Mouse (Mus musculus) midbrain, embryonic 13.5 days (tissue): ENCODE results near the gene Slc16a11. TPM values are rescaled to one million over a fixed set of nuclear protein-coding genes. Genes with fewer than 3 reads are reported as not detected.

ENCODE experiments used
- ATAC-seq: fragments of 200-750 bp; cut with Nextera tagmentation; 2 replicates; pipeline ENCODE4 v1.8.0; 2017; ENCODE audit warnings: mild to moderate bottlenecking, moderate TSS enrichment, moderate library complexity
- H3K27ac ChIP-seq: fragments of 300-500 bp; sonication (generic); 2 replicates; pipeline ENCODE4 v1.5.1; 2015; ENCODE audit warnings: inconsistent platforms, mild to moderate bottlenecking, moderate library complexity
- H3K27me3 ChIP-seq: fragments of 300-500 bp; sonication (generic); 2 replicates; pipeline ENCODE4 v1.6.1; 2015; ENCODE audit warnings: mild to moderate bottlenecking, inconsistent platforms
- H3K36me3 ChIP-seq: fragments of 300-500 bp; sonication (generic); 2 replicates; pipeline ENCODE4 v1.6.1; 2015; ENCODE audit warnings: mild to moderate bottlenecking, inconsistent platforms
- H3K4me1 ChIP-seq: fragments of 300-500 bp; sonication (generic); replicated peaks from 2 replicates; pipeline ENCODE4 v1.6.1; 2015; ENCODE audit warnings: inconsistent platforms
- H3K4me2 ChIP-seq: fragments of 300-500 bp; sonication (generic); replicated peaks from 2 replicates; pipeline ENCODE4 v1.6.1; 2015; ENCODE audit warnings: moderate library complexity, mild to moderate bottlenecking, inconsistent platforms
- H3K4me3 ChIP-seq: fragments of 300-500 bp; sonication (generic); replicated peaks from 2 replicates; pipeline ENCODE4 v1.5.1; 2015; ENCODE audit warnings: mild to moderate bottlenecking, inconsistent platforms
- H3K9ac ChIP-seq: fragments of 300-500 bp; sonication (generic); replicated peaks from 2 replicates; pipeline ENCODE4 v1.6.1; 2015; ENCODE audit warnings: mild to moderate bottlenecking, inconsistent platforms
- H3K9me3 ChIP-seq: fragments of 300-500 bp; sonication (generic); 2 replicates; pipeline ENCODE4 v1.6.1; 2016; ENCODE audit warnings: mild to moderate bottlenecking, inconsistent platforms
- WGBS: fragments of 180-500 bp; shearing (Covaris S2); methylation state at CpG from one replicate; pipeline ENCODE4 v1.1.7; 2015; 5-methylcytosine and 5-hydroxymethylcytosine counted together
- polyA plus RNA-seq: library from polyadenylated mRNA; unstranded; fragments of >200 nt; fragmentation: Nextera tagmentation; extraction: Ambion mirVana; gene quantifications from 2 replicates; pipeline ENCODE4 v1.2.1, GENCODE M21; 2015

The Slc16a11 gene
- polyA plus RNA-seq, 1 experiment from 2014 or later, result 2.4 TPM

- no peaks in the 10 kb centered on the region for H3K9me3 ChIP-seq
- 90% methylated on average over 4 of the region's 4 CpGs for WGBS
- H3K27ac ChIP-seq, result no peak overlapping the region
- no peak for ATAC-seq
- H3K9ac ChIP-seq, result no peak overlapping the region
- H3K4me3 ChIP-seq, result no peak overlapping the region
- H3K4me1 ChIP-seq, result no peaks in the 10 kb centered on the region
- no peak overlapping the region for H3K4me2 ChIP-seq
- H3K36me3 ChIP-seq, result no peaks in the 10 kb centered on the region
- H3K27me3 ChIP-seq, result no peaks in the 10 kb centered on the region
Measured at GRCm38 (mm10) chr11:70180496-70180895, 32.1 kb upstream of the Slc16a11 start.

- Histone ChIP-seq H3K27me3 (no peaks in the 10 kb centered on the region), H3K36me3 (no peaks in the 10 kb centered on the region), H3K4me2 (no peak overlapping the region), H3K4me3 (no peak overlapping the region), H3K9ac (no peak overlapping the region), H3K9me3 (no peaks in the 10 kb centered on the region), H3K4me1 (no peaks in the 10 kb centered on the region), H3K27ac (no peak overlapping the region)
- WGBS, result 84% methylated on average over 7 of the region's 7 CpGs
- ATAC-seq, result no peak
Measured at GRCm38 (mm10) chr11:70185120-70185519, 27.4 kb upstream of the Slc16a11 start.

- H3K27ac ChIP-seq, result no peak overlapping the region
- no peaks in the 10 kb centered on the region for H3K4me1 ChIP-seq
- H3K4me2 ChIP-seq, result no peak overlapping the region
- H3K9me3 ChIP-seq, result no peaks in the 10 kb centered on the region
- H3K4me3 ChIP-seq, result no peak overlapping the region
- H3K36me3 ChIP-seq, result no peaks in the 10 kb centered on the region
- no peak overlapping the region for H3K9ac ChIP-seq
- no peak for ATAC-seq
- H3K27me3 ChIP-seq, result no peaks in the 10 kb centered on the region
- 89% methylated on average over 28 of the region's 28 CpGs for WGBS
Measured at GRCm38 (mm10) chr11:70189319-70190134, 23.0 kb upstream of the Slc16a11 start.

DNA sequence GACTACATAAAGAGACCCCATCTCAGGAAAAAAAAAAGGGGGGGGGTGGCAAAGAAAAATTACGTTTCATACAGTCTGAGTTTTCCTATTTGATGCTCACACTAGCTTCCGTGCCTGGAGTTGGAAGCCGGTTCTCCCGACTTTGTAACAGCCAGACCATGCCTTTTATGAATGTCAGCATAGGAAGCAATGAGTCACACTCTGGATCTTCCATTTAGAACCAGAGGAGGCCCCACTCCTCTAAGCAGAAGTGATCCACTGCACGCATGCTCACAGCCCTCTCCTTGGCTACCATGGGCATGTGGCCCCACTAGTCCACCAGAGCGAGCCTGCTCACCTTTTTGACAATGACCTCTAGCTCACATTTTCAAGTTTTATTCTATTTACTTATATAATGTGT, 21.4 kb upstream of the Slc16a11 start:
- Histone ChIP-seq H3K9ac (no peak overlapping the region), H3K4me2 (no peak overlapping the region), H3K4me1 (no peaks in the 10 kb centered on the region), H3K27ac (no peak overlapping the region), H3K4me3 (no peak overlapping the region), H3K9me3 (no peaks in the 10 kb centered on the region), H3K36me3 (no peaks in the 10 kb centered on the region), H3K27me3 (no peaks in the 10 kb centered on the region)
- 89% methylated on average over 6 of the region's 6 CpGs for WGBS
- no peak for ATAC-seq

GRCm38 (mm10) chr11:70192157-70192556, 20.4 kb upstream of the Slc16a11 start:
- no peak for ATAC-seq
- 78% methylated on average over 4 of the region's 4 CpGs for WGBS

GRCm38 (mm10) chr11:70193354-70194285, 18.9 kb upstream of the Slc16a11 start:
- no peak overlapping the region for H3K27ac ChIP-seq
- H3K36me3 ChIP-seq, result no peaks in the 10 kb centered on the region
- H3K4me3 ChIP-seq, result no peak overlapping the region
- no peaks in the 10 kb centered on the region for H3K27me3 ChIP-seq
- ATAC-seq, result no peak
- WGBS, result 64% methylated on average over 11 of the region's 11 CpGs
- H3K9me3 ChIP-seq, result no peaks in the 10 kb centered on the region
- no peak overlapping the region for H3K9ac ChIP-seq
- H3K4me2 ChIP-seq, result no peak overlapping the region
- no peaks in the 10 kb centered on the region for H3K4me1 ChIP-seq

More at GRCm38 (mm10) chr11:70192157-70192556, 20.4 kb upstream of the Slc16a11 start:
- H3K27ac ChIP-seq, result no peak overlapping the region
- no peak overlapping the region for H3K4me2 ChIP-seq
- no peaks in the 10 kb centered on the region for H3K4me1 ChIP-seq
- no peaks in the 10 kb centered on the region for H3K27me3 ChIP-seq
- no peaks in the 10 kb centered on the region for H3K9me3 ChIP-seq
- no peak overlapping the region for H3K4me3 ChIP-seq
- no peaks in the 10 kb centered on the region for H3K36me3 ChIP-seq
- no peak overlapping the region for H3K9ac ChIP-seq

DNA sequence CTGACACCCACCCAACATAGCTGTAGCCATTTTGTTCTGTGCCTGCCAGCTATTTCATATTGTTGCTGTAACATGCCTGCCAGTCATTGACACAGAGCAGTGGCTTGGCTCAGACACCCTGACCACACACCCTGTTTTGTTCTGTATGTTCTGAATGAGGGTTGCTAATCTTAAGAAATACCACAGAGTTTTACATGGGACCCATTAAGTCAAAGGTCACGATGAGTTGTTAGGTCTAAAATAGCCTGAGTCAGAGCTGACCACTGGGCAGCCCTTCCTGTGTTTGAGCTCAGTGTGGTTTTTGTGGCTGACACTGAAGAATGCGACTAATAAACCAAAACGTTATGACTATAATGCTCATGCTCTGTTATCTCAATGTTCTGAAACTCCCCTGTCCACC, 14.2 kb upstream of the Slc16a11 start:
- Histone ChIP-seq H3K9me3 (no peaks in the 10 kb centered on the region), H3K36me3 (no peaks in the 10 kb centered on the region), H3K27me3 (no peaks in the 10 kb centered on the region), H3K9ac (no peak overlapping the region), H3K27ac (no peak overlapping the region), H3K4me1 (no peaks in the 10 kb centered on the region), H3K4me2 (no peak overlapping the region), H3K4me3 (no peak overlapping the region)
- no peak for ATAC-seq
- 90% methylated on average over 3 of the region's 3 CpGs for WGBS

DNA sequence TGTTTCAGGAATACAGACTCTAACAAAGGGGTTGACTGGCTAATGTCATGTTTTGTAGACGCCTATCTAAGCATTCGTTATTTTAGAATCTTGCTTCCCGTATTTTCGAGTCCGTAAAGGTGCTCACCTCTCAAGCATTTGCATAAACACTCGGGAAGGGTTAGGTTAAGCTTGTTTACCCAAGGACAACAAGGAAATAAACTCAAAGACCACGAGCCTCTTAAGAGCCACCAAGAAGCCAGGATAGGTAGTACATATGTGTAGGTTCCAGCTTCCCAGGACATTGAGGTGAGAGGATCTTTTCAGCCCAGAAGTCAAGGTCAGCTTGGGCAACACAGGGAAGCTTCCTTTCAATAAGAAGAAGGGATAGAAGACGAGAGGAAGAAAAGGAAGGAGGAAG, 13.4 kb upstream of the Slc16a11 start:
- WGBS, result 81% methylated on average over 8 of the region's 8 CpGs
- no peak overlapping the region for H3K4me2 ChIP-seq
- H3K9me3 ChIP-seq, result no peaks in the 10 kb centered on the region
- no peak overlapping the region for H3K27ac ChIP-seq
- H3K27me3 ChIP-seq, result no peaks in the 10 kb centered on the region
- H3K9ac ChIP-seq, result no peak overlapping the region
- ATAC-seq, result no peak
- no peaks in the 10 kb centered on the region for H3K4me1 ChIP-seq
- H3K36me3 ChIP-seq, result no peaks in the 10 kb centered on the region
- H3K4me3 ChIP-seq, result no peak overlapping the region

GRCm38 (mm10) chr11:70200036-70200608, 12.4 kb upstream of the Slc16a11 start:
- no peak overlapping the region for H3K9ac ChIP-seq
- H3K4me1 ChIP-seq, result no peaks in the 10 kb centered on the region
- no peaks in the 10 kb centered on the region for H3K9me3 ChIP-seq
- no peaks in the 10 kb centered on the region for H3K27me3 ChIP-seq
- H3K27ac ChIP-seq, result no peak overlapping the region
- no peak overlapping the region for H3K4me3 ChIP-seq
- H3K4me2 ChIP-seq, result no peak overlapping the region
- 83% methylated on average over 5 of the region's 5 CpGs for WGBS
- no peak for ATAC-seq
- H3K36me3 ChIP-seq, result no peaks in the 10 kb centered on the region

DNA sequence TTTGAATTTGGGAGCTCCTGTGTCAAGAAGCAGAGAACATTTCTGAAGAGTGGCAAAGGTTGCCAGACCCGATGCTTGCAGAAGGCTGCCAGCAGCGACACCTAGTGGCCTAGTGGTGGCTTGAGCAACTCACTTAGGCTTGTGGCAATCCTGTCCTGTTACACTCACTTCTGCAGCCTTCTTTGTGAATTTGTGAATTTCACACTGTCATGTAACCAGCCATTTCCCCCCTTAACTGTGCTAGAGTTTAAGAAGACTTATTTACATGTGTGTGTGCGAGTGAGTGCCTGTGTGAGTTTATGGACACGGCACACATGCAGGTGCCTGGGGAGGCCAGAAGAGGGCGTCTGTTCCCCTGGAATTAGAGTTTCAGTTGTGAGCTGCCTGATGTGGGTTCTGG, 10.9 kb upstream of the Slc16a11 start:
- Histone ChIP-seq H3K27me3 (no peaks in the 10 kb centered on the region), H3K4me3 (no peak overlapping the region), H3K4me2 (no peak overlapping the region), H3K9me3 (no peaks in the 10 kb centered on the region), H3K27ac (no peak overlapping the region), H3K9ac (no peak overlapping the region), H3K4me1 (no peaks in the 10 kb centered on the region), H3K36me3 (no peaks in the 10 kb centered on the region)
- no peak for ATAC-seq
- WGBS, result 40% methylated on average over 5 of the region's 5 CpGs

DNA sequence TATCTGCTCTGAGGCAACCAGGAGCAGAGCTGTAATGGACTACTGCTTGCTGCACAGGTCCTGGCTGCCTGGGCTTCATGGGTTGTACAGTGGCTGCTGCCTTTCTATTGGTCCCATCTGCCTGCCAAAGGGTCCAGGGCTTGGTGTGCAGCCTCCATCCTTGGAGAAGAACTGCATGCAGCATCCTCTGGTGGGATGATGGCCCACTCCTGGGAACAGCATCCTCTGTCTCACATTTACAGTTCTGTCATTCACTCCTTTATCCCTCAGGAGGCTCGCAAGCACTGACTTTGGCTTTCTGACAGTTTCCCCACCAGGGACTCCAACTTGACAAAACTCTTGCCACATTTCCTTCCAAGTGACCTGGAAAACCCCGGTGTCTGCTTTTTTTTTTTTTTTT, 5.8 kb upstream of the Slc16a11 start:
- 84% methylated on average over 2 of the region's 2 CpGs for WGBS

GRCm38 (mm10) chr11:70207283-70207682, 5.3 kb upstream of the Slc16a11 start:
- Histone ChIP-seq H3K9ac (no peak overlapping the region), H3K9me3 (no peaks in the 10 kb centered on the region), H3K4me1 (no peaks in the 10 kb centered on the region), H3K27ac (no peak overlapping the region), H3K27me3 (peaks cover 6% of the 10 kb centered on the region), H3K4me2 (no peak overlapping the region), H3K36me3 (no peaks in the 10 kb centered on the region), H3K4me3 (no peak overlapping the region)
- 88% methylated on average over 7 of the region's 7 CpGs for WGBS
- no peak for ATAC-seq

More for the DNA sequence above, 5.8 kb upstream of the Slc16a11 start:
- no peaks in the 10 kb centered on the region for H3K9me3 ChIP-seq
- H3K9ac ChIP-seq, result no peak overlapping the region
- H3K4me3 ChIP-seq, result no peak overlapping the region
- ATAC-seq, result no peak
- H3K36me3 ChIP-seq, result no peaks in the 10 kb centered on the region
- no peak overlapping the region for H3K27ac ChIP-seq
- no peak overlapping the region for H3K4me2 ChIP-seq
- H3K27me3 ChIP-seq, result peaks cover 2% of the 10 kb centered on the region; the same call in 1 of the 2 replicates
- no peaks in the 10 kb centered on the region for H3K4me1 ChIP-seq
